Mouse (Mus musculus): Measurements from ENCODE around the gene Ccdc85b.

DNA sequence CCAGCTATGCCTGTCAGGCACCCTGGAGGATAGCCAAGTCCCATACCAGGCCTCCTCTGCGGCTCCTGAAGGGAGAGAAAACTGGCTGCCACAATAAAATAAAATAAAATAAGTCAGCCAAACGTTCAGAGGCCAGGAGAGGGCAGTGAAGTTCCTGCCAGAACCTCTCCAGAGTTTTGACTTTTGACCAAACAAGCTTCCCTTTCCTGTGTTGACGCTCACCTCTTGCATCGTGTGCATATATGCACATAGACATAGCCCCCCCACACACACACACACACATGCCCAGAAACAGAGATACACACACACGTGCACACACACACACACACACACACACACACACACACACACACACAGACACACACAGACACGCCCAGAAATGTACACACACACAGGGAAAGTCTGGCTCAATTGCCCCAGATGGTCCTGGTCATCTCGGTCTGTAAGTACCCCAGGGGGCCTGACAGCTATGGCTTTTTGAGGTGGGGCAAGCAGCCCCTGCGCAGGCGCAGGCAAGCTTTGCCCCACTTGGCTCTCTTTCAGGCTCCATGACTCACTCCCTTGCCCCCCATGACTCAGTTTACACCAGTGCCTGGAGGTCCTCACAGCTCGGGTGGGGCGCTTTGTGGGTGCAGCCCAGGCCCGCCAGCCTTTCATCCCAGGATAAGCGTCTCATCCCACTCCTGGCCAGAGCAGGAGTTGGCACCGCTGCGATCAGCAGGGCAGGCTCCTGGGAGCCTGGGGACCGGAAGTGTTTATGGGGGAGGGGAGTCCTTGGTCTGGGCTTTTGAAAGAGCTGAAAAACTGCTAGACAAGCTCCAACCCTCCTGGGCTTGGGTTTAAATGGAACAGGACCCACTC, 24.5 kb downstream of the Ccdc85b start:
- TF ChIP-seq CTCF (IDR thresholded peaks at IDR 0.05; ENCODE audit: control insufficient read depth, insufficient read depth, low read length): peak; percentile 27; the same call in 1 of the 2 replicates
- TF ChIP-seq POLR2A (IDR thresholded peaks at IDR 0.05; ENCODE audit: borderline replicate concordance, control insufficient read depth, low read depth, low read length): no peak
